Mouse (Mus musculus): Measurements from ENCODE around the gene Setd5. TPM values are rescaled to one million over a fixed set of nuclear protein-coding genes. Genes with fewer than 3 reads are reported as not detected.
A peak's percentile ranks its signal among the peaks of the same experiment; 100 is the strongest.

Setd5 gene
- polyA plus RNA-seq, 1 experiment from 2014 or later, result 46.5 TPM

DNA sequence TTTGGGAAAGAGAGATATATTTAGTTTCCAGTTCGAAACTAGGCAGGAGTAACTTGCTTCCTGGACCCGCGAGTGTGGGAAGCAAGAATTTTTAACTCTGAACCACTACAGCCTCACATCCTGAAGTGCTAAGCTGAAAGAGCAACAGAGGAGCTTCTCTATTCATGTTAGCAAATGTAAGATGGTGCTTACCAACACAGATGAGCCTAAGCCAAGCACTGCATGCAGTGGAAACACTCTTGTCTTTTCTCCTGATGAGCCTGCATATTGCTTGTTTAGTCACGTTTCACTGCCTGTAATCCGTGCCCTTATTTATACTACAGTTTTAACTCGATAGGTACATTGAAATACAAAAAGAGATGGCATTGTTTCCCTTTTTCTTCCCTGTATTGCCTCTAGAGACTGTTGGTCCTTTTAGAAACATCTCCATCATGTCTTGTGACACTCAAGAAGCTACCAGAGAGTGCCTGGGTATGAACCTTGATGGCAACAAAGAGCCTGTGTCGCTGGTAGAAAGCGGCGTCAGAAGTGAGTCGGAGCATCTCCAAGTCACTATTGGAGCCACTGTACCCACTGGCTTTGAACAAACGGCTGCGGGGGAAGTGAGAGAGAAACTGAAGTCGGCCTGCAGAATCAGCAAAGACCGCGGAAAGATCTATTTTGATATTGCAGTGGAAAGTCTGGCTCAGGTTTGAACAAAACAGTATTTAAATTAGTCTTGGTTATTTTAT lies 30.0 kb upstream of the Setd5 start:
- H3K27me3 ChIP-seq (ENCODE audit: control insufficient read depth, insufficient read depth, low read depth, low read length), result no peaks in the 10 kb centered on the region
- H3K27ac ChIP-seq (ENCODE audit: low read length), result no peak overlapping the region
- no peaks in the 10 kb centered on the region for H3K9me3 ChIP-seq (replicated peaks; ENCODE audit: control insufficient read depth, low read length, poor library complexity, severe bottlenecking)
- peaks cover 15% of the 10 kb centered on the region for H3K4me1 ChIP-seq (ENCODE audit: control insufficient read depth, insufficient read depth, low read length)
- WGBS, result 68% methylated on average over 15 of the region's 15 CpGs
- peak overlapping the region; percentile 79 for H3K4me2 ChIP-seq (ENCODE audit: low read length)
- peak overlapping the region; percentile 69 for H3K4me3 ChIP-seq (ENCODE audit: low read depth, low read length)
- no peak for ATAC-seq
- 0 out of 2 replicates have a peak overlapping the region, but pooled peaks have one; percentile 12 for H3K9ac ChIP-seq (ENCODE audit: low read depth, low read length)
- H3K36me3 ChIP-seq (ENCODE audit: control insufficient read depth, insufficient read depth, low read length), result peaks cover 15% of the 10 kb centered on the region

DNA sequence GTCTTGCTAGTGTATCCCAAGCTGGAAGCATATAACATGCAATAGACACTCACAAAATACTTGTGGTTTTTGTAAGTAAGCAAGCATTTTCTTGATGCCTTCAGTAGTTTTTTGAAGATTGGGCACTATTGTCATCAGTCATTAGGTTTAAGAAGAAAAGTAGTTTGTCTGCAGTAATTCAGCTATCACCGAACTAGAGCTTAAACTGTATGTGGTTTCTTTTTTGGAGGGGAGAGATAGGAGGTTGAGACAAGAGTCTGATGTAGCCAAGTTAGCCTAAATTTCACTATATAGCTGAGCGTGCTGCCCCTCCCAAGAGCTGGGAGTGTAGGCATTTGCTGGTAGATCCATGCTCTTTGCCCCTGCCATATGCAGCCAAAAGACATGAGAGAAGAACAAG lies 28.8 kb upstream of the Setd5 start:
- H3K27me3 ChIP-seq (ENCODE audit: control insufficient read depth, insufficient read depth, low read depth, low read length), result no peaks in the 10 kb centered on the region
- H3K4me1 ChIP-seq (ENCODE audit: control insufficient read depth, insufficient read depth, low read length), result peaks cover 15% of the 10 kb centered on the region
- no peak overlapping the region for H3K27ac ChIP-seq (ENCODE audit: low read length)
- 100% methylated on average over 2 of the region's 2 CpGs for WGBS
- H3K9ac ChIP-seq (ENCODE audit: low read depth, low read length), result no peak overlapping the region
- no peaks in the 10 kb centered on the region for H3K9me3 ChIP-seq (replicated peaks; ENCODE audit: control insufficient read depth, low read length, poor library complexity, severe bottlenecking)
- no peak for ATAC-seq
- H3K4me3 ChIP-seq (ENCODE audit: low read depth, low read length), result no peak overlapping the region
- peaks cover 15% of the 10 kb centered on the region for H3K36me3 ChIP-seq (ENCODE audit: control insufficient read depth, insufficient read depth, low read length)
- H3K4me2 ChIP-seq (ENCODE audit: low read length), result no peak overlapping the region

DNA sequence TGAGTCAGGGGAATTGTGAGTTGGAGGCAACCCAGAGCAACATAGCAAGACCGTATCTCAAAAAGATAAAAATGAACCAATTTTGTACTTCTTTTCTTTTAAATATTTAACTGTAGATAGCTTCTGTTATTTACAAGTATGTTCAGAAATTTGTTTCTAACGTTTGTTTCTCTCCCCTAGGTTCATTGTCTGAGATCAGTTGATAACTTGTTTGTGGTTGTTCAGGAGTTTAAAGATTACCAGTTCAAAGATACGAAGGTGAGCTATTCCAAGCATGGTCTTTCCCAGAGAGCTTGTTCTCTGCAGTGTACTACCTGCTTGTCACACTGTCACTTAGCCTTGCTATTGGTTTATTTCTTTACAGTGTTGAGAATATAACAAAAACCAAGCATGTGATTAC lies 28.0 kb upstream of the Setd5 start:
- no peaks in the 10 kb centered on the region for H3K27me3 ChIP-seq (ENCODE audit: control insufficient read depth, insufficient read depth, low read depth, low read length)
- H3K9me3 ChIP-seq (replicated peaks; ENCODE audit: control insufficient read depth, low read length, poor library complexity, severe bottlenecking), result no peaks in the 10 kb centered on the region
- no peak for ATAC-seq
- WGBS, result 94% methylated on average over 3 of the region's 3 CpGs
- peaks cover 15% of the 10 kb centered on the region for H3K36me3 ChIP-seq (ENCODE audit: control insufficient read depth, insufficient read depth, low read length)
- H3K4me2 ChIP-seq (ENCODE audit: low read length), result no peak overlapping the region
- peaks cover 15% of the 10 kb centered on the region for H3K4me1 ChIP-seq (ENCODE audit: control insufficient read depth, insufficient read depth, low read length)
- H3K4me3 ChIP-seq (ENCODE audit: low read depth, low read length), result no peak overlapping the region
- no peak overlapping the region for H3K27ac ChIP-seq (ENCODE audit: low read length)
- no peak overlapping the region for H3K9ac ChIP-seq (ENCODE audit: low read depth, low read length)

DNA sequence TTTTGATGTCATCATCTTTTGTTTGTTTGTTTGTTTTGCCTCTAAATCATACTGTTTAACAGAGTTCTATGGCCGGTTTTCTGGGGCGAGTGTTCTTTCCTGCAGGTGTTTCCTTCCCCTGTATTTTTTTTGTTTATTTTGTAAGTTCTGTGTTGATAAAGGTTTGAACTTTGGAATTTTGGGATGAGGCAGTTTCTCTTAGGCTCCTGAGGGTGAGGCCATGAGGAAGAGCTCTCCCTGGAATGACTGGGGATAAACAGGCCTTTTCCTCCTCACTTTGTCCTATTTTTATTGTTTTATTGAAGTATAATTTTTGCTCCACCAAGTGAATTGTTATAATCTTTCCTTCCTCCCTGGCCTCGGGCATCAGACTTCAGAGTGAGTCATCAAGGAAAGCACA lies 24.2 kb upstream of the Setd5 start:
- peaks cover 27% of the 10 kb centered on the region for H3K36me3 ChIP-seq (ENCODE audit: control insufficient read depth, insufficient read depth, low read length)
- H3K9me3 ChIP-seq (replicated peaks; ENCODE audit: control insufficient read depth, low read length, poor library complexity, severe bottlenecking), result no peaks in the 10 kb centered on the region
- no peak for ATAC-seq
- H3K27me3 ChIP-seq (ENCODE audit: control insufficient read depth, insufficient read depth, low read depth, low read length), result no peaks in the 10 kb centered on the region
- WGBS, result 91% methylated on average over 3 of the region's 3 CpGs
- no peaks in the 10 kb centered on the region for H3K4me1 ChIP-seq (ENCODE audit: control insufficient read depth, insufficient read depth, low read length)
- H3K9ac ChIP-seq (ENCODE audit: low read depth, low read length), result no peak overlapping the region
- no peak overlapping the region for H3K4me2 ChIP-seq (ENCODE audit: low read length)
- H3K27ac ChIP-seq (ENCODE audit: low read length), result no peak overlapping the region
- H3K4me3 ChIP-seq (ENCODE audit: low read depth, low read length), result no peak overlapping the region

DNA sequence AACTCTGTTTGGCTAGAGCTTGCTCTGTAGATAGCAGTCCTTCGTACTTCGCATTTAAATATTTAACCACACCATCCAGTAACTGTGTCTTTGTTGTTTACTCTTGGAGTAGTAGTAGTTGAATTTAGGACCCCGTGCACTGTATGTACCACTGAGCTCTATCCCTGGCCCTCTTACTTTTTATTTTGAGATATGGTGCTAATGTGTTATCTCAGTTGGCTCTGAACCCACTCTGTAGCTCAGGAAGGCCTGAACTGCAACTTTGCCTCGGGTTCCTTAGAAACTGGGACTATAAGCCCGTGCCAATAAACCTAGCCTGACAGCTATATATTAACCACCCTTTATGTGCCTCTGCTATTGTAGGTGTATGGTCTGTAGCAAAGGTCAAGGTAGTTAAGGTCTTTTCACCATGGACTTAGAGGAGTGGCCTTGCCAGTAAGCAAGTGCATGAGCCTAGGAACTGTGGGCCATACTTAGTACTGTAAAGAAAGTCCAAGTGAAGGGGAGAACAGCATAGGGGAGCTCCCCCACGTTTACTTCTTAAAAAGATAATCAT lies 22.5 kb upstream of the Setd5 start:
- H3K4me1 ChIP-seq (ENCODE audit: control insufficient read depth, insufficient read depth, low read length), result no peaks in the 10 kb centered on the region
- no peak for ATAC-seq
- no peaks in the 10 kb centered on the region for H3K27me3 ChIP-seq (ENCODE audit: control insufficient read depth, insufficient read depth, low read depth, low read length)
- WGBS, result 89% methylated on average over 6 of the region's 6 CpGs
- no peak overlapping the region for H3K27ac ChIP-seq (ENCODE audit: low read length)
- H3K4me3 ChIP-seq (ENCODE audit: low read depth, low read length), result no peak overlapping the region
- H3K36me3 ChIP-seq (ENCODE audit: control insufficient read depth, insufficient read depth, low read length), result peaks cover 31% of the 10 kb centered on the region
- H3K9ac ChIP-seq (ENCODE audit: low read depth, low read length), result no peak overlapping the region
- H3K9me3 ChIP-seq (replicated peaks; ENCODE audit: control insufficient read depth, low read length, poor library complexity, severe bottlenecking), result no peaks in the 10 kb centered on the region
- no peak overlapping the region for H3K4me2 ChIP-seq (ENCODE audit: low read length)

DNA sequence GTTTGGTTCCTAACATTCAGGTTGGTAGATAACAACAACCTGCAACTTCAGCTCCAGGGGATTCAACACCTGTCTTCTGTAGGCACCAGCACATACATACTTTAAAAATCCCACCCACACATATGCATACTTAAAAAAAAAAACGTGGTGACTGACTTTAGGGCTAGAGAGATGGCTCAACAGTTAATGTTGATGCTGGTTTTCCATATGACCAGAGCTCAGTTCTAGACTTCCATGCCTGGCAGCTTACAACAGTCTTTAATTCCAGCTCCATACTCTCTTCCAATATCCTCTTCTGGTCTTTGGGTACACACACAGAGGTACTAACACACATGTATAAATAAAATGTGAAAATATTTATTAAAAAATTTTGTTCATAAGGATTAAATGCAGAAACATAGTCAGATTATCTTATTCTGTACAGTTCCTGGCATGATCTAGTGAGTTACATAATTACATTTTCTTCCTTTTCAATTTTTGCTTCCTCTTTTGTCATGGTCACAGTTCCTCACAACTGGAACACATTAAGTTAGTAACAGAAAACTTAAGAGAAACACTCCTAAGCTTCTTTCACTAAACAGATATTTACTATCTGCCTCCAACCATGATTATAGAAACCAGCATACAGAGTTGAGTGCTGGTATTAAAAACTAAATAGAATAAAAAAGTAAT lies 16.1 kb upstream of the Setd5 start:
- WGBS, result 75% methylated on average over 1 of the region's 1 CpGs
- no peaks in the 10 kb centered on the region for H3K4me1 ChIP-seq (ENCODE audit: control insufficient read depth, insufficient read depth, low read length)
- no peaks in the 10 kb centered on the region for H3K9me3 ChIP-seq (replicated peaks; ENCODE audit: control insufficient read depth, low read length, poor library complexity, severe bottlenecking)
- no peaks in the 10 kb centered on the region for H3K27me3 ChIP-seq (ENCODE audit: control insufficient read depth, insufficient read depth, low read depth, low read length)
- no peak overlapping the region for H3K4me2 ChIP-seq (ENCODE audit: low read length)
- no peak overlapping the region for H3K27ac ChIP-seq (ENCODE audit: low read length)
- H3K9ac ChIP-seq (ENCODE audit: low read depth, low read length), result no peak overlapping the region
- H3K4me3 ChIP-seq (ENCODE audit: low read depth, low read length), result no peak overlapping the region
- peaks cover 30% of the 10 kb centered on the region for H3K36me3 ChIP-seq (ENCODE audit: control insufficient read depth, insufficient read depth, low read length)
- ATAC-seq, result no peak

DNA sequence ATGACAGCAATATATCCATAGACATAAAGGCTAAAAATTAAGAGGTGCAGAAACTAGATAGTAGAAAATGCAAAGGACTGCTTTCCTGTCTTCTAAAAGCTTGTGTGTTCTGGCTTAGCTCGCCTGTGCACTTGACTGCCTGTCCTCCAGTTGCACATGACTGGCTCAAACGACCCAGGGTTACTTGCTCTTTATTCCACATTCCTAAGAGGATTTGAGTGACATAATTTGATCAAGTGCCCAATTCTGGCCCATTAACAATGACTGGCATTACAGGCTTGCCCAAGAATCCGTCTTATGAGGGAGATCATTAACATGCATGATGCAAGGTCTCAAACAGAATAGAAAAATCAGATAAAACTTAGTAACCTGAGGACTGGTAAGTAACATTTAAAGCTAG lies 14.9 kb upstream of the Setd5 start:
- H3K27ac ChIP-seq (ENCODE audit: low read length), result no peak overlapping the region
- no peak overlapping the region for H3K4me2 ChIP-seq (ENCODE audit: low read length)
- H3K9ac ChIP-seq (ENCODE audit: low read depth, low read length), result no peak overlapping the region
- H3K27me3 ChIP-seq (ENCODE audit: control insufficient read depth, insufficient read depth, low read depth, low read length), result no peaks in the 10 kb centered on the region
- 34% methylated on average over 3 of the region's 3 CpGs for WGBS
- H3K36me3 ChIP-seq (ENCODE audit: control insufficient read depth, insufficient read depth, low read length), result peaks cover 29% of the 10 kb centered on the region
- no peak for ATAC-seq
- H3K9me3 ChIP-seq (replicated peaks; ENCODE audit: control insufficient read depth, low read length, poor library complexity, severe bottlenecking), result no peaks in the 10 kb centered on the region
- H3K4me1 ChIP-seq (ENCODE audit: control insufficient read depth, insufficient read depth, low read length), result no peaks in the 10 kb centered on the region
- H3K4me3 ChIP-seq (ENCODE audit: low read depth, low read length), result no peak overlapping the region

DNA sequence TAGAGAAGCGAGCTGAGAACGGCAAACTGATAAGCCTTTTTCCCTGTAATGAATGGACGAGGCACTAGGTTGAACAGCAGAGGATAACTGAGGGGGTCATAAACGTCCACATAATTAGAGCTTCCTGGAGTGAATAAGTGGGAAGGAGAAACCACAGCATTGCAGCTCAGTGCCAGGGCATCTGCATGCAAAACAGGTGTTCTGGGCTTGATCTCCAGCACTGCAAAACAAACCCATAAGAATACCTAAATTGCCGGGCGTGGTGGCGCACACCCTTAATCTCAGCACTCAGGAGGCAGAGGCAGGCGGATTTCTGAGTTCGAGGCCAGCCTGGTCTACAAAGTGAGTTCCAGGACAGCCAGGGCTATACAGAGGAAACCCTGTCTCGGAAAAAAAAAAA lies 13.8 kb upstream of the Setd5 start:
- Histone ChIP-seq H3K36me3 (ENCODE audit: control insufficient read depth, insufficient read depth, low read length) (peaks cover 35% of the 10 kb centered on the region), H3K4me1 (ENCODE audit: control insufficient read depth, insufficient read depth, low read length) (no peaks in the 10 kb centered on the region), H3K4me2 (ENCODE audit: low read length) (no peak overlapping the region), H3K4me3 (ENCODE audit: low read depth, low read length) (no peak overlapping the region), H3K9ac (ENCODE audit: low read depth, low read length) (no peak overlapping the region), H3K27ac (ENCODE audit: low read length) (no peak overlapping the region), H3K9me3 (replicated peaks; ENCODE audit: control insufficient read depth, low read length, poor library complexity, severe bottlenecking) (no peaks in the 10 kb centered on the region), H3K27me3 (ENCODE audit: control insufficient read depth, insufficient read depth, low read depth, low read length) (no peaks in the 10 kb centered on the region)
- 91% methylated on average over 10 of the region's 10 CpGs for WGBS
- no peak for ATAC-seq

DNA sequence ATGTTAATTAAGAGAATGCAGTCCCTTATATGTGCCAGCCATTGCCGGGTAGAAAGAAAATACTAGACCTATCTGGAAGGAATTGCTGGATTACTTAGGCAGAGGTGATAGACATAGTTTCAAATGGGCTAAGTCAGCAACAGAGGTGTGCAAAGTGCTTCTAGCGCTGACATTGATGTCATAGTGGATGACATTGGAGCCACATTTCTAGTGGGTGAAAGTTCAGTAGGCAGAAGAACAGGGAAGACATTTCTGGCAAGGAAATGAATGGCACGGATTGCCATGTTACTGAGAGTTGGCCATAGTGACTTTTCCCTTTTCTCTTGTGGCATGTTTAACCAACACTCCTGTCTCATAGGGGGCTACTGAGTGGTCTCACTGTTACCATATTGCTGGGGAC lies 12.0 kb upstream of the Setd5 start:
- 86% methylated on average over 3 of the region's 3 CpGs for WGBS
- no peak overlapping the region for H3K9ac ChIP-seq (ENCODE audit: low read depth, low read length)
- no peak overlapping the region for H3K4me2 ChIP-seq (ENCODE audit: low read length)
- H3K9me3 ChIP-seq (replicated peaks; ENCODE audit: control insufficient read depth, low read length, poor library complexity, severe bottlenecking), result no peaks in the 10 kb centered on the region
- no peak overlapping the region for H3K27ac ChIP-seq (ENCODE audit: low read length)
- H3K36me3 ChIP-seq (ENCODE audit: control insufficient read depth, insufficient read depth, low read length), result peaks cover 25% of the 10 kb centered on the region
- H3K4me3 ChIP-seq (ENCODE audit: low read depth, low read length), result no peak overlapping the region
- ATAC-seq, result no peak
- H3K27me3 ChIP-seq (ENCODE audit: control insufficient read depth, insufficient read depth, low read depth, low read length), result no peaks in the 10 kb centered on the region
- no peaks in the 10 kb centered on the region for H3K4me1 ChIP-seq (ENCODE audit: control insufficient read depth, insufficient read depth, low read length)
